Mouse (Mus musculus) embryonic facial prominence, embryonic 10.5 days (tissue): Measurements from ENCODE around the gene Card11. TPM values are rescaled to one million over a fixed set of nuclear protein-coding genes. Genes with fewer than 3 reads are reported as not detected.

ENCODE experiments used
- DNase-seq: peaks from one replicate; pipeline ENCODE4 v3.0.0-alpha.2; 2017; ENCODE audit warnings: low spot score
- H3K27ac ChIP-seq: fragments of 300-500 bp; sonication (generic); replicated peaks from 2 replicates; pipeline ENCODE4 v1.5.1; 2016; ENCODE audit warnings: mild to moderate bottlenecking
- H3K27me3 ChIP-seq: fragments of 300-500 bp; sonication (generic); replicated peaks from 2 replicates; pipeline ENCODE4 v1.6.1; 2016; ENCODE audit warnings: low read depth, mild to moderate bottlenecking; ENCODE audit not compliant: poor library complexity, severe bottlenecking
- H3K36me3 ChIP-seq: fragments of 300-500 bp; sonication (generic); replicated peaks from 2 replicates; pipeline ENCODE4 v1.6.1; 2016; ENCODE audit warnings: mild to moderate bottlenecking, moderate library complexity
- H3K4me1 ChIP-seq: fragments of 300-500 bp; sonication (generic); 2 replicates; pipeline ENCODE4 v1.6.1; 2016
- H3K4me3 ChIP-seq: fragments of 300-500 bp; sonication (generic); 2 replicates; pipeline ENCODE4 v1.5.1; 2016; ENCODE audit warnings: mild to moderate bottlenecking, moderate library complexity
- H3K9me3 ChIP-seq: fragments of 300-500 bp; sonication (generic); 2 replicates; pipeline ENCODE4 v1.6.1; 2016; ENCODE audit warnings: mild to moderate bottlenecking
- WGBS: fragments of 180-500 bp; shearing (Covaris S2); methylation state at CpG from one replicate; pipeline ENCODE4 v1.1.7; 2016; 5-methylcytosine and 5-hydroxymethylcytosine counted together
- polyA plus RNA-seq: library from polyadenylated mRNA; unstranded; fragments of >200 nt; fragmentation: Nextera tagmentation; extraction: Ambion mirVana; gene quantifications from 2 replicates; pipeline ENCODE4 v1.2.1, GENCODE M21; 2016

Gene Card11
- polyA plus RNA-seq, 1 experiment from 2014 or later = 0.09 TPM

DNA sequence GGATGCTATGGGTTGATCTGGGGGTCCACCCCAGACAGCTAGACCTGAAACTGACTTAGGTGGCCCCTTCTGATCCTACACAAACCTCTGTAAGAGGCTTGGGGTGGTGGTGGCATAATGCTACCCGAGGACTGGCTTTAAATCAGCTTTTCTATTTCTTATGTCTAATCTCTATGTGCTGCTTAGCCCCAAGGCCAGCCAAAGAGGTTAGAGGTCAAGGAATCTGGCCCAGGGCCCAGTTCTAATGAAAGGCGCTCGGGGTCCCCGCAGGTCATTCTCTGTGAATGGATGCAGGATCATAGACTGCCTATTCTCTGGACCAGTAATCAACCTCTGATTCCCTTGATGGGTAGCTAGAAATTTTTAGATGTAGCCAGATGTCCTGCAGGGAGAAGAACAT is 145.7 kb downstream of the Card11 start:
- Histone ChIP-seq H3K36me3 (no peaks in the 10 kb centered on the region), H3K27ac (no peak overlapping the region), H3K27me3 (no peaks in the 10 kb centered on the region), H3K4me1 (0 out of 2 replicates have a peak, but pooled peaks cover 2% of the 10 kb centered on the region), H3K4me3 (no peak overlapping the region), H3K9me3 (no peaks in the 10 kb centered on the region)
- WGBS = 87% methylated on average over 4 of the region's 4 CpGs
- DNase-seq = no peak

DNA sequence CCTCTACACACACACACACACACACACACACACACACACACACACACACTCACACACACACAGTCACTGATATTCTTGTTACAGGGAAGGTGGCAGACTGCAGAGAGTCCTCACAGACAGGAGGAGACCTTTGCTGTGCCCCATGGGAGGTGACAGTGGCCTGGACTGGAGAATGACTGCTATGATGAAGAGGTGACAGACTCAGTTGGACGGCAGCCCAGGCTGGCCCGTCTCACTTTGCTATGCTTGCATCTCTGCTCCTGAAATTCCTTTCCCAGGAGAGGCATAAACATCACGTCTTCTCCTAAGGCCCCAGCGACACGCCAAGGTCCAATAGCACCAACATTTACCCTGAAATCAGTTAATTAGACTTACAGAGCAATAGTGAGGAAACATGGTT is 146.7 kb downstream of the Card11 start:
- Histone ChIP-seq H3K4me3 (no peak overlapping the region), H3K9me3 (no peaks in the 10 kb centered on the region), H3K27me3 (no peaks in the 10 kb centered on the region), H3K36me3 (no peaks in the 10 kb centered on the region), H3K4me1 (0 out of 2 replicates have a peak, but pooled peaks cover 2% of the 10 kb centered on the region), H3K27ac (no peak overlapping the region)
- DNase-seq = no peak
- WGBS = 82% methylated on average over 5 of the region's 5 CpGs

DNA sequence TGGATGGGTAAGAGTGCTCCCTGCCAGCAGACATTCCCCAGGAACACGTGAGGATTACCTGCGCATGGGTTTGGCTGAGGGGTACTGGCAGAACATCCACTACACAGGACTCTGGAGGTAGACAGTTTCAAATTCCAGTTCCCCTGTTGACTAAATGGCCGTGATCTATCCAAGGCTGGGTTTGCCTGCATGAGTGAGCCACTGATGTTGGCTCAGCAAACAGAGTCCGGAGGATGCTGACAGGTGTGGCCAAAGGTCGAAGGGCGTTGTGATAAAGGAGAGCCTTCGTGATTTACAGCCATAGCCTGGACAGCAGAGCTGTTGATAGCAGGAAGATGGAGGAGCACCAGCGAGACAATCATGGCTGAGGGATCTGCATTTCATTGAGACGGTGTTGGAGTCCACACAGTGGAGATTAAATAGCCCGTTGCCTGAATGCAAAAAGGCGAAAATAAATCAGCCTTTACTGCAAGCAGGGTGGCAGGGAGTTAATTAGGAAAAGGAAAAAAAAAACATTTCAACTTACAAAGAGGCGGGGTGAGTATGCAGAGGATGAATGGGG is 147.9 kb downstream of the Card11 start:
- no peak overlapping the region for H3K27ac ChIP-seq
- no peak for DNase-seq
- no peaks in the 10 kb centered on the region for H3K36me3 ChIP-seq
- H3K4me3 ChIP-seq = no peak overlapping the region
- no peaks in the 10 kb centered on the region for H3K9me3 ChIP-seq
- no peaks in the 10 kb centered on the region for H3K27me3 ChIP-seq
- 0 out of 2 replicates have a peak, but pooled peaks cover 3% of the 10 kb centered on the region for H3K4me1 ChIP-seq
- 83% methylated on average over 12 of the region's 12 CpGs for WGBS

DNA sequence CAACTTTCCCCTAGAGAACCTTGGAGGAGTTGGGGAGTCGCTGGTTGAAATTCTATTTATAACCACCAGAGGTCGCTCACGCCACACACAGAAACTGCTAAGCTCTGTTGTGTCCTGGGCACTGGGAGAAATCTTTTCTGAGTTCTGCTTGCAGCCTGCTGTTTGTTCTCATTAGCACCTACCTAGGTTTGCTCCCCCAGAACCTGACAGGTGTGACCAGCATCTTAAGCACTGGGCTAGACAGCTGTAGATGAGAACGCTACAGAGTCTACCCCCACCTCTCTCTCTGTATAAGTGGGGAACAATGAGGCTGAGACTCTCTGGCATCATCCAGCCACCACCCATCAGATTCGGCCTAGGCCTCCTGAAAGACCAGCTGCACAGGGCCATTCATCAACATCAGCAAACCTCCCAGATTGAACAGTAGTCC is 153.1 kb downstream of the Card11 start:
- WGBS = 16% methylated on average over 5 of the region's 5 CpGs
- Histone ChIP-seq H3K36me3 (no peaks in the 10 kb centered on the region), H3K4me1 (0 out of 2 replicates have a peak, but pooled peaks cover 3% of the 10 kb centered on the region), H3K27me3 (no peaks in the 10 kb centered on the region), H3K9me3 (no peaks in the 10 kb centered on the region), H3K4me3 (no peak overlapping the region), H3K27ac (no peak overlapping the region)
- DNase-seq = peak; percentile 50

DNA sequence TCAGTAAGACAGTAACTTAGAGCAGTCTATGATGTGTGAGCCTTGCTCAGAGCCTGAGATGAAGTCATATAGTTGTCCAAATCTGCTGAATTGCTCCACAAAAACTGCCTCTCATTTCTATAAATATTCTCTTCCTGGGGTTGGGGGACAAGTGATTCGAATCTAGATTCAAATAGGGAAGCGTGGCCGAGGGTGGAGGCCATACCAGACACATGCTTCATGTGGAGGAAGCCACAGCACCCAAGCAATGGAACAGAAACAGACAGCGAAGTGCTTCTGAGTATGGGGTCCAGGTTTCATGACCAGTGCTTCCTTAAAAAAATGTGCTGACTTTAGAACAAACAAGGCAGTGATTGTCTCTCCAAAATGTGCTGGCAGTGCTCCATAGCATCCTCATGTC is 158.4 kb downstream of the Card11 start:
- Histone ChIP-seq H3K36me3 (no peaks in the 10 kb centered on the region), H3K4me3 (no peak overlapping the region), H3K4me1 (no peaks in the 10 kb centered on the region), H3K27ac (no peak overlapping the region), H3K27me3 (no peaks in the 10 kb centered on the region), H3K9me3 (no peaks in the 10 kb centered on the region)
- no peak for DNase-seq
- 81% methylated on average over 4 of the region's 4 CpGs for WGBS

- H3K9me3 ChIP-seq = no peaks in the 10 kb centered on the region
- peaks cover 37% of the 10 kb centered on the region for H3K4me1 ChIP-seq
- H3K27ac ChIP-seq = peak overlapping the region; percentile 24; the same call in 1 of the 2 replicates
- H3K36me3 ChIP-seq = peaks cover 2% of the 10 kb centered on the region
- peak overlapping the region; percentile 84 for H3K4me3 ChIP-seq
- 79% methylated on average over 8 of the region's 8 CpGs for WGBS
- no peaks in the 10 kb centered on the region for H3K27me3 ChIP-seq
- DNase-seq = no peak
Measured at GRCm38 (mm10) chr5:140831064-140831431, 169.3 kb downstream of the Card11 start.

GRCm38 (mm10) chr5:140830314-140831063 is 169.9 kb downstream of the Card11 start, which contains the start of gene Gna12:
Gna12 (minus strand) TSS chr5:140830431.
- peaks cover 37% of the 10 kb centered on the region for H3K4me1 ChIP-seq
- H3K4me3 ChIP-seq = peak within 1 kb of the TSS; percentile 84
- peak within 1 kb of the TSS; percentile 92 for H3K27ac ChIP-seq
- peak; percentile 98 for DNase-seq
- H3K27me3 ChIP-seq = no peaks in the 10 kb centered on the region
- H3K9me3 ChIP-seq = no peaks in the 10 kb centered on the region
- peaks cover 8% of the 10 kb centered on the region for H3K36me3 ChIP-seq
- WGBS = under 1% methylated on average over 49 of the region's 49 CpGs

GRCm38 (mm10) chr5:140829911-140830294 is 170.5 kb downstream of the Card11 start:
- no peaks in the 10 kb centered on the region for H3K27me3 ChIP-seq
- no peaks in the 10 kb centered on the region for H3K9me3 ChIP-seq
- 2% methylated on average over 58 of the region's 58 CpGs for WGBS
- H3K4me1 ChIP-seq = peaks cover 37% of the 10 kb centered on the region
- no peak for DNase-seq
- peak overlapping the region; percentile 92 for H3K27ac ChIP-seq
- H3K4me3 ChIP-seq = peak overlapping the region; percentile 84
- H3K36me3 ChIP-seq = peaks cover 12% of the 10 kb centered on the region

DNA sequence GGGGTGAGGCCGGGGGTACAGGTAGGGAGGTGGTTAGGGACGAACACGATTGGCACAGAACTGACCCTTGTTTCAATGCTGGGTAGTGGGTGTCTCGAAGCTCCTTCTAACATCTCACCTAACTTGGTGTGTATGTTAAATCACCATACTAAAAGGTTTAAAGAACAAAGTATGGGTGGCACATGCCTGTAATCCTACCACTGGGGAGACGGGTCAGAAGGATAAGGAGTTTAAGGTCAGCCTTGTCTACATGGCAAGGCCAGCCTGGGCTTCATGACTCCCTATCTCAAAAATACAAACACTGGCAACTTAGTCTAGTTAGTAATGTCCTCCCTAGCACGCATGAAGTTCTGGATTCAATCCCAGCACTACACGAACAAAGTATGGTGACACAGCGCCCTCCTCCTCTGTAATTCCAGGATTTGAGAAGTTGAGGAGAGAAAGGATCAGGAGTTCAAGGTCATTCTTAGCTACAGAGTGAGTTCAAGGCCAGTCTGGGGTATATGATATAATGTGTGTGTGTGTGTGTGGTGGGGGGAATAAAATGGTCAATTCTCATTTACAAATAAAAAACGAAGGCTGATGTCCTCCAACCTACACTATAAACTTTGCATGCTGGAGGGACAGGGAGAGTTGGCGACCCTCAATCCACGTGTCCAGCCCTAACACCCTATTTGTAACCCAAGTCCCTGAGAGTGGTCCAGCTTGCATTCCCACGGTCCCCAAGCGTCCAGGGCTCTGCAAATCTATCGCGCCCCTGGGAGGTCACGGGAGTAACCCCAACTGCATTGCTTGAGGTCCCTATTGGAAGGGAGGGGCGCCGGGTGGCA is 171.1 kb downstream of the Card11 start:
- no peak for DNase-seq
- 39% methylated on average over 18 of the region's 18 CpGs for WGBS
- Histone ChIP-seq H3K27me3 (no peaks in the 10 kb centered on the region), H3K27ac (peak overlapping the region; percentile 92), H3K9me3 (no peaks in the 10 kb centered on the region), H3K36me3 (peaks cover 16% of the 10 kb centered on the region), H3K4me1 (peaks cover 37% of the 10 kb centered on the region), H3K4me3 (peak overlapping the region; percentile 84)

DNA sequence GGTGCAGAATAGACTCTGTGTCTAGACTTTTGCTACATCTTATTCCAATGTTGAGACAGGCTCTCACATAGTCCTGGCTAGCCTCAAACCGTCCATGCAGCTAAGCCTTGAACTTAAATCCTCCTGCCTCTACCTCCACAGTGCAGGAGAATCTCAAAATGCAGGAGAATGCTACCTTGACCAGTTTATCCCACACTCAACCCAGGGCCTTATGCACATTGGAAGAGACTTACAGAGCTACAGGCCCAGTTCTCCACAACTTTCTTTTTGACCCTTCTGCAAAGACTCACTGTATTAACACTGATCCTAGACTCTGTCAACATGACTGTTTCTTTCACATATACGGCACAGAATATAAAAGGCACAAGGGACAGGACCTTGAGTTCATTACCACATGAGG is 172.0 kb downstream of the Card11 start:
- DNase-seq = no peak
- Histone ChIP-seq H3K27me3 (no peaks in the 10 kb centered on the region), H3K4me1 (peaks cover 37% of the 10 kb centered on the region), H3K9me3 (no peaks in the 10 kb centered on the region), H3K27ac (no peak overlapping the region), H3K4me3 (peak overlapping the region; percentile 84; the same call in 1 of the 2 replicates), H3K36me3 (peaks cover 21% of the 10 kb centered on the region)
- 87% methylated on average over 2 of the region's 2 CpGs for WGBS

GRCm38 (mm10) chr5:140827896-140828295 is 172.5 kb downstream of the Card11 start:
- Histone ChIP-seq H3K27ac (no peak overlapping the region), H3K9me3 (no peaks in the 10 kb centered on the region), H3K4me3 (no peak overlapping the region), H3K36me3 (peaks cover 21% of the 10 kb centered on the region), H3K27me3 (no peaks in the 10 kb centered on the region), H3K4me1 (peaks cover 37% of the 10 kb centered on the region)
- 85% methylated on average over 8 of the region's 8 CpGs for WGBS
- no peak for DNase-seq

GRCm38 (mm10) chr5:140827413-140827812 is 173.0 kb downstream of the Card11 start:
- no peak overlapping the region for H3K4me3 ChIP-seq
- WGBS = 61% methylated on average over 2 of the region's 2 CpGs
- H3K9me3 ChIP-seq = no peaks in the 10 kb centered on the region
- H3K27ac ChIP-seq = no peak overlapping the region
- no peaks in the 10 kb centered on the region for H3K27me3 ChIP-seq
- DNase-seq = no peak
- H3K4me1 ChIP-seq = peaks cover 37% of the 10 kb centered on the region
- H3K36me3 ChIP-seq = peaks cover 21% of the 10 kb centered on the region
